Mouse (Mus musculus): ENCODE results near the gene Rasgrf1.

DNA sequence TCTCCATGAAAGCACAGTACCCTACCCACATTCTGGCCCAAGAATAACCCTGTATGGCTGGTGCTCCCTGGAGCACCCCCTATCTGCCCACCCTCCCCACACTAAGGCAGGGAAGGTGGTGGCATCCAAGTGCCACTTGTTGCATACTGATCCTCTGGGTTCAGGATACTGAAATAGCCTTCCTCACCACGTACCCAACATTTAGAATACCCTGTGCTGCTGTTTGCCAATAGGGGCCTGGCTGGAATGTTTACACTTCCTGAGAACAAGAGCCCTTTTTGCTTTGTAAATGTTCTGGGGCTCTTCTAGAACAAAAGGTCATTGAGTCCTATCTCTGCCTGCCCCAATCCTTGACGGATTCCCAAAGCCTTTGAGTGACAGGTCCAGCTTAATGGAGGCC, 97.4 kb downstream of the Rasgrf1 start:
- TF ChIP-seq CTCF (IDR thresholded peaks at IDR 0.05; ENCODE audit: low read depth, low read length) (no peak), TAL1 (conservative IDR thresholded peaks at IDR 0.05; ENCODE audit: low read depth, low read length) (no peak), GATA1 (IDR thresholded peaks at IDR 0.05; ENCODE audit: borderline replicate concordance, low read length) (no peak), GATA2 (IDR thresholded peaks at IDR 0.05; ENCODE audit: borderline replicate concordance, low read depth, low read length) (no peak), POLR2AphosphoS5 (IDR thresholded peaks at IDR 0.05; ENCODE audit: insufficient replicate concordance, low read depth, low read length) (no peak)

Data from G1E (cell line).